Mouse (Mus musculus): ENCODE results near the gene Mex3a. TPM values are rescaled to one million over a fixed set of nuclear protein-coding genes. Genes with fewer than 3 reads are reported as not detected.

Mex3a gene
- total and polyA plus RNA-seq, 3 experiments: 1.1 to 4.9 (median 2.5) TPM

DNA sequence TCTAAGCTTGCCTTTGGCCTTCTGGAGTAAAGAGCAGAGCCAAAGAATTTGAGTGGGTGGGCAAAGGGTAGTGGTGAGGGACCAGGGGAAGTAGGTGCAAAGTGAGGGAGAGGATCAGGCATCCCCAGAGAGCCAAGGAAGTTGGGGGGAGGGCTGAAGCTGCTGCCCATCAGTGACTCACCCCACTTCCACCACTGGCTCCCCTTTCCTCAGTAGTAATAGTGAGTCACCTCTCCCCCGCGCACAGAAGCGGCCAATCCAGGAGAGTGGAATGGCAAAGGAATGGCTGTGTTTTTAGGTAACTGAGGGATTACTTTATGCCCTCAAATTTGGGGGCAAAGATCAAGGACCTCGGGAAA is 28.7 kb upstream of the Mex3a start:
- H3K9ac ChIP-seq (ENCODE audit: insufficient read depth, low read depth): no peak overlapping the region
- in situ Hi-C loops (cut with MboI; ENCODE audit: low pct_ligation_motif_present, low pct_unique_long_range_greater_than_20kb, low sequenced_read_pairs) (no loop called here), dilution Hi-C loops (cut with MboI; ENCODE audit: extremely low pct_ligation_motif_present, extremely low pct_unique_long_range_greater_than_20kb, low sequenced_read_pairs) (no loop called here)
- TF ChIP-seq SMC3 (IDR thresholded peaks at IDR 0.05; ENCODE audit: low read depth, low read length) (no peak), CTCF (conservative IDR thresholded peaks at IDR 0.05 in 1 of 2, IDR thresholded peaks at IDR 0.05 in 1 of 2; ENCODE audit: low read depth in 2 of 2, low read length in 2 of 2) (no peak), HCFC1 (IDR thresholded peaks at IDR 0.05; ENCODE audit: low read depth, low read length) (no peak), CHD2 (IDR thresholded peaks at IDR 0.05; ENCODE audit: low read length) (peak; percentile 34; the same call in 1 of the 2 replicates), ZKSCAN1 (IDR thresholded peaks at IDR 0.05; ENCODE audit: borderline replicate concordance, low read depth, low read length) (no peak), CHD1 (IDR thresholded peaks at IDR 0.05; ENCODE audit: low read depth, low read length) (0 out of 2 replicates have a peak, but pooled peaks have one; percentile 20), GABPA (IDR thresholded peaks at IDR 0.05; ENCODE audit: insufficient replicate concordance, low read depth, low read length) (no peak)
- no peak for DNase-seq (ENCODE audit: extremely low read depth)
- peak overlapping the region in 1 of 3 experiments; percentile 87 for H3K4me3 ChIP-seq (replicated peaks in 1 of 3; ENCODE audit: low read depth in 2 of 3, low read length in 2 of 3, poor library complexity in 1 of 3)
- no peaks in the 10 kb centered on the region for H3K36me3 ChIP-seq (replicated peaks in 1 of 2; ENCODE audit: control insufficient read depth in 1 of 2, insufficient read depth in 1 of 2, low read length in 1 of 2)
- peaks cover 10 to 65% of the 10 kb centered on the region in 2 experiments for H3K4me1 ChIP-seq (ENCODE audit: control insufficient read depth in 1 of 2, insufficient read depth in 2 of 2)
- H3K79me2 ChIP-seq (replicated peaks; ENCODE audit: control insufficient read depth, extremely low read depth, insufficient read depth, poor library complexity, severe bottlenecking): no peaks in the 10 kb centered on the region; the same call in 1 of the 2 replicates
- no peaks in the 10 kb centered on the region for H3K9me3 ChIP-seq (replicated peaks; ENCODE audit: low read length)
- peak overlapping the region; percentile 79; the same call in 1 of the 2 replicates for H3K4me2 ChIP-seq (ENCODE audit: insufficient read depth, low read depth, poor library complexity, severe bottlenecking)
- peaks cover 10% of the 10 kb centered on the region for H3K27me3 ChIP-seq (replicated peaks)
- no peak overlapping the region for H3K27ac ChIP-seq (ENCODE audit: insufficient read depth, low read depth)

DNA sequence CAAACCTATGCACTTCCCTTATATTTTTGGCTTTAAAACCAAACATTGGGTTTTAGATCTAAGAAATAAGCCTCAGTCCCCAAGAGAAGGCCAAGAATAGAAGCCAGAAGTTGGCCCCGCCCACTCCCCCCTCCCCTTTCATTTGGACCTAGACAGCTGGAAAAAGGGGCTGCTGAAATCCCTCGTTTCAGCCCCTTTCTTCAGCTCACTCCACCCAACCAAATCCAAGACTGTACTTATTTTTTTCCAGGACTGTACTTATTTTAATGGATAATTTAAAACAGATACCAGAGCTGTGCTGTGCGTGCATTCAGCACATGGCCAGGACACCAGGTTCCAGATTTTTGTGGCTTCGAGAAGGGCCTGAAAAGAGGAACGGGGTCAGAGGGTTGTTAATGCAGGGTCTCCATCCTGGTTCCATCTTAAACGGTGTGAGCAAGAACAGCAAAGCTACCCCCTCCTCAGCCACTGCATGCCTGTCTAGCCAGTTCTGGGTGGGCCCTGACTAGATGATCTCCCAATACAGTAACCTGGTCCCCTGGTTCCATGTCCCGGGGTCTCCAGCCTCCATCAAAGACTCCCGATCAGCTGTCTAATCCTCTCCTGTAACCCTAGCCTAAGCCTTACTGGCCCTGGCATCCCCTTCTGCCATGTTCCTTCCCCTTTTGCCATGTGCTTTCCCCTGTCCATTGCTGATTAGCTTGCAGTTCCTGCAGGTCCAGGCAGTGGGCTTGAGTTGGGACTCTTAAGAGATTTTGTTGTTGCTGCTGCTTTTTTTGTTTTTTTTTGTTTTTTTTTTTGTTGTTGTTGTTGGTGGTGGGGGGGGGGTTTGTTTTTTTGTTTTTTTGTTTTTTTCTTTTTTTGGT is 28.1 kb upstream of the Mex3a start:
- DNase-seq (ENCODE audit: extremely low read depth): no peak
- Histone ChIP-seq H3K36me3 (replicated peaks in 1 of 2; ENCODE audit: control insufficient read depth in 1 of 2, insufficient read depth in 1 of 2, low read length in 1 of 2) (no peaks in the 10 kb centered on the region), H3K27ac (ENCODE audit: insufficient read depth, low read depth) (no peak overlapping the region), H3K4me3 (replicated peaks in 1 of 3; ENCODE audit: low read depth in 2 of 3, low read length in 2 of 3, poor library complexity in 1 of 3) (no peak overlapping the region), H3K27me3 (replicated peaks) (peaks cover 10% of the 10 kb centered on the region), H3K4me2 (ENCODE audit: insufficient read depth, low read depth, poor library complexity, severe bottlenecking) (no peak overlapping the region), H3K79me2 (replicated peaks; ENCODE audit: control insufficient read depth, extremely low read depth, insufficient read depth, poor library complexity, severe bottlenecking) (no peaks in the 10 kb centered on the region; the same call in 1 of the 2 replicates), H3K9me3 (replicated peaks; ENCODE audit: low read length) (no peaks in the 10 kb centered on the region), H3K9ac (ENCODE audit: insufficient read depth, low read depth) (no peak overlapping the region), H3K4me1 (ENCODE audit: control insufficient read depth in 1 of 2, insufficient read depth in 2 of 2) (peaks cover 10 to 71% of the 10 kb centered on the region in 2 experiments)
- dilution Hi-C loops (cut with MboI; ENCODE audit: extremely low pct_ligation_motif_present, extremely low pct_unique_long_range_greater_than_20kb, low sequenced_read_pairs) (no loop called here), in situ Hi-C loops (cut with MboI; ENCODE audit: low pct_ligation_motif_present, low pct_unique_long_range_greater_than_20kb, low sequenced_read_pairs) (no loop called here)
- TF ChIP-seq SMC3 (IDR thresholded peaks at IDR 0.05; ENCODE audit: low read depth, low read length) (no peak), RCOR1 (conservative IDR thresholded peaks at IDR 0.05; ENCODE audit: low read depth, low read length) (no peak), CHD2 (IDR thresholded peaks at IDR 0.05; ENCODE audit: low read length) (no peak), KAT2A (IDR thresholded peaks at IDR 0.05; ENCODE audit: insufficient replicate concordance, low read length) (no peak), SIN3A (IDR thresholded peaks at IDR 0.05; ENCODE audit: low read length) (no peak), MAFK (IDR thresholded peaks at IDR 0.05; ENCODE audit: insufficient replicate concordance, low read length) (no peak), ELF1 (IDR thresholded peaks at IDR 0.05; ENCODE audit: low read depth, low read length) (no peak), NELFE (IDR thresholded peaks at IDR 0.05; ENCODE audit: low read depth, low read length) (no peak), USF2 (conservative IDR thresholded peaks at IDR 0.05; ENCODE audit: low read depth, low read length) (no peak), TBP (conservative IDR thresholded peaks at IDR 0.05; ENCODE audit: low read depth, low read length) (no peak), MYC (IDR thresholded peaks at IDR 0.05; ENCODE audit: low read depth, low read length) (no peak)

All from CH12.LX (cell line).